Mouse (Mus musculus): Measurements from ENCODE around the gene March6. TPM values are rescaled to one million over a fixed set of nuclear protein-coding genes. Genes with fewer than 3 reads are reported as not detected.
A peak's percentile ranks its signal among the peaks of the same experiment; 100 is the strongest.

March6 gene
- polyA plus RNA-seq, 1 experiment from 2014 or later = 99.8 TPM

GRCm38 (mm10) chr15:31454861-31455295, 76.0 kb downstream of the March6 start:
- H3K36me3 ChIP-seq (ENCODE audit: control insufficient read depth, insufficient read depth, low read length) = peaks cover 16% of the 10 kb centered on the region; the same call in 1 of the 2 replicates
- no peak for ATAC-seq
- peaks cover 9% of the 10 kb centered on the region for H3K4me1 ChIP-seq (ENCODE audit: control insufficient read depth, insufficient read depth, low read length)
- no peak overlapping the region for H3K9ac ChIP-seq (ENCODE audit: low read depth, low read length)
- H3K4me2 ChIP-seq (ENCODE audit: low read length) = no peak overlapping the region
- no peaks in the 10 kb centered on the region for H3K9me3 ChIP-seq (replicated peaks; ENCODE audit: control insufficient read depth, low read length, poor library complexity, severe bottlenecking)
- H3K27ac ChIP-seq (ENCODE audit: low read length) = no peak overlapping the region
- WGBS = 81% methylated on average over 7 of the region's 7 CpGs
- no peaks in the 10 kb centered on the region for H3K27me3 ChIP-seq (ENCODE audit: control insufficient read depth, insufficient read depth, low read depth, low read length)
- H3K4me3 ChIP-seq (ENCODE audit: low read depth, low read length) = no peak overlapping the region

GRCm38 (mm10) chr15:31454096-31454860, 76.6 kb downstream of the March6 start:
- H3K4me3 ChIP-seq (ENCODE audit: low read depth, low read length) = peak overlapping the region; percentile 71

GRCm38 (mm10) chr15:31453098-31453916, 77.5 kb downstream of the March6 start, which contains the start of gene Ropn1l:
Gene Ropn1l (minus strand): TSS chr15:31453737.
- peak within 1 kb of the TSS; percentile 84 for H3K9ac ChIP-seq (ENCODE audit: low read depth, low read length)
- H3K9me3 ChIP-seq (replicated peaks; ENCODE audit: control insufficient read depth, low read length, poor library complexity, severe bottlenecking) = no peaks in the 10 kb centered on the region
- H3K4me2 ChIP-seq (ENCODE audit: low read length) = peak within 1 kb of the TSS; percentile 77
- H3K36me3 ChIP-seq (ENCODE audit: control insufficient read depth, insufficient read depth, low read length) = peaks cover 6% of the 10 kb centered on the region; the same call in 1 of the 2 replicates
- under 1% methylated on average over 56 of the region's 57 CpGs for WGBS
- H3K4me3 ChIP-seq (ENCODE audit: low read depth, low read length) = peak within 1 kb of the TSS; percentile 71
- peak; percentile 94 for ATAC-seq
- peaks cover 9% of the 10 kb centered on the region for H3K4me1 ChIP-seq (ENCODE audit: control insufficient read depth, insufficient read depth, low read length)
- H3K27me3 ChIP-seq (ENCODE audit: control insufficient read depth, insufficient read depth, low read depth, low read length) = no peaks in the 10 kb centered on the region
- H3K27ac ChIP-seq (ENCODE audit: low read length) = peak within 1 kb of the TSS; percentile 86

More at GRCm38 (mm10) chr15:31454096-31454860, 76.6 kb downstream of the March6 start:
- Histone ChIP-seq H3K4me2 (ENCODE audit: low read length) (peak overlapping the region; percentile 77), H3K27ac (ENCODE audit: low read length) (peak overlapping the region; percentile 86; the same call in 1 of the 2 replicates), H3K27me3 (ENCODE audit: control insufficient read depth, insufficient read depth, low read depth, low read length) (no peaks in the 10 kb centered on the region), H3K9me3 (replicated peaks; ENCODE audit: control insufficient read depth, low read length, poor library complexity, severe bottlenecking) (no peaks in the 10 kb centered on the region), H3K36me3 (ENCODE audit: control insufficient read depth, insufficient read depth, low read length) (peaks cover 11% of the 10 kb centered on the region; the same call in 1 of the 2 replicates), H3K9ac (ENCODE audit: low read depth, low read length) (no peak overlapping the region), H3K4me1 (ENCODE audit: control insufficient read depth, insufficient read depth, low read length) (peaks cover 9% of the 10 kb centered on the region)
- ATAC-seq = no peak
- 57% methylated on average over 10 of the region's 10 CpGs for WGBS

GRCm38 (mm10) chr15:31452336-31453097, 78.3 kb downstream of the March6 start:
- Histone ChIP-seq H3K27me3 (ENCODE audit: control insufficient read depth, insufficient read depth, low read depth, low read length) (no peaks in the 10 kb centered on the region), H3K4me3 (ENCODE audit: low read depth, low read length) (peak overlapping the region; percentile 71), H3K4me2 (ENCODE audit: low read length) (peak overlapping the region; percentile 77), H3K4me1 (ENCODE audit: control insufficient read depth, insufficient read depth, low read length) (peaks cover 9% of the 10 kb centered on the region), H3K36me3 (ENCODE audit: control insufficient read depth, insufficient read depth, low read length) (0 out of 2 replicates have a peak, but pooled peaks cover 2% of the 10 kb centered on the region), H3K9ac (ENCODE audit: low read depth, low read length) (peak overlapping the region; percentile 84; the same call in 1 of the 2 replicates), H3K9me3 (replicated peaks; ENCODE audit: control insufficient read depth, low read length, poor library complexity, severe bottlenecking) (no peaks in the 10 kb centered on the region), H3K27ac (ENCODE audit: low read length) (no peak overlapping the region; the same call in 1 of the 2 replicates)
- 51% methylated on average over 18 of the region's 18 CpGs for WGBS
- no peak for ATAC-seq

- H3K4me2 ChIP-seq (ENCODE audit: low read length) = no peak overlapping the region
- no peaks in the 10 kb centered on the region for H3K9me3 ChIP-seq (replicated peaks; ENCODE audit: control insufficient read depth, low read length, poor library complexity, severe bottlenecking)
- WGBS = 18% methylated on average over 2 of the region's 2 CpGs
- no peaks in the 10 kb centered on the region for H3K36me3 ChIP-seq (ENCODE audit: control insufficient read depth, insufficient read depth, low read length)
- peaks cover 12% of the 10 kb centered on the region for H3K4me1 ChIP-seq (ENCODE audit: control insufficient read depth, insufficient read depth, low read length)
- no peak overlapping the region for H3K27ac ChIP-seq (ENCODE audit: low read length)
- H3K27me3 ChIP-seq (ENCODE audit: control insufficient read depth, insufficient read depth, low read depth, low read length) = no peaks in the 10 kb centered on the region
- ATAC-seq = no peak
- H3K4me3 ChIP-seq (ENCODE audit: low read depth, low read length) = no peak overlapping the region
- H3K9ac ChIP-seq (ENCODE audit: low read depth, low read length) = no peak overlapping the region
Measured at GRCm38 (mm10) chr15:31449772-31450171, 81.1 kb downstream of the March6 start.

- Histone ChIP-seq H3K9ac (ENCODE audit: low read depth, low read length) (no peak overlapping the region), H3K27ac (ENCODE audit: low read length) (no peak overlapping the region), H3K36me3 (ENCODE audit: control insufficient read depth, insufficient read depth, low read length) (no peaks in the 10 kb centered on the region), H3K9me3 (replicated peaks; ENCODE audit: control insufficient read depth, low read length, poor library complexity, severe bottlenecking) (no peaks in the 10 kb centered on the region), H3K4me1 (ENCODE audit: control insufficient read depth, insufficient read depth, low read length) (peaks cover 3% of the 10 kb centered on the region; the same call in 1 of the 2 replicates), H3K4me2 (ENCODE audit: low read length) (peak overlapping the region; percentile 40), H3K27me3 (ENCODE audit: control insufficient read depth, insufficient read depth, low read depth, low read length) (no peaks in the 10 kb centered on the region), H3K4me3 (ENCODE audit: low read depth, low read length) (no peak overlapping the region)
- peak; percentile 75 for ATAC-seq
- WGBS = 38% methylated on average over 7 of the region's 7 CpGs
Measured at GRCm38 (mm10) chr15:31447121-31447520, 83.7 kb downstream of the March6 start.

GRCm38 (mm10) chr15:31442698-31443097, 88.2 kb downstream of the March6 start:
- H3K4me2 ChIP-seq (ENCODE audit: low read length) = no peak overlapping the region
- H3K9me3 ChIP-seq (replicated peaks; ENCODE audit: control insufficient read depth, low read length, poor library complexity, severe bottlenecking) = no peaks in the 10 kb centered on the region
- no peak overlapping the region for H3K4me3 ChIP-seq (ENCODE audit: low read depth, low read length)
- H3K4me1 ChIP-seq (ENCODE audit: control insufficient read depth, insufficient read depth, low read length) = peaks cover 3% of the 10 kb centered on the region; the same call in 1 of the 2 replicates
- no peaks in the 10 kb centered on the region for H3K36me3 ChIP-seq (ENCODE audit: control insufficient read depth, insufficient read depth, low read length)
- no peak overlapping the region for H3K27ac ChIP-seq (ENCODE audit: low read length)
- WGBS = 89% methylated on average over 4 of the region's 4 CpGs
- no peak for ATAC-seq
- H3K27me3 ChIP-seq (ENCODE audit: control insufficient read depth, insufficient read depth, low read depth, low read length) = no peaks in the 10 kb centered on the region
- no peak overlapping the region for H3K9ac ChIP-seq (ENCODE audit: low read depth, low read length)

- 76% methylated on average over 6 of the region's 6 CpGs for WGBS
- no peak for ATAC-seq
- H3K4me3 ChIP-seq (ENCODE audit: low read depth, low read length) = no peak overlapping the region
Measured at GRCm38 (mm10) chr15:31441996-31442395, 88.9 kb downstream of the March6 start.

More at GRCm38 (mm10) chr15:31441996-31442395, 88.9 kb downstream of the March6 start:
- H3K9ac ChIP-seq (ENCODE audit: low read depth, low read length) = no peak overlapping the region
- no peak overlapping the region for H3K27ac ChIP-seq (ENCODE audit: low read length)
- H3K36me3 ChIP-seq (ENCODE audit: control insufficient read depth, insufficient read depth, low read length) = no peaks in the 10 kb centered on the region
- no peaks in the 10 kb centered on the region for H3K9me3 ChIP-seq (replicated peaks; ENCODE audit: control insufficient read depth, low read length, poor library complexity, severe bottlenecking)
- no peak overlapping the region for H3K4me2 ChIP-seq (ENCODE audit: low read length)
- H3K27me3 ChIP-seq (ENCODE audit: control insufficient read depth, insufficient read depth, low read depth, low read length) = no peaks in the 10 kb centered on the region
- peaks cover 1% of the 10 kb centered on the region; the same call in 1 of the 2 replicates for H3K4me1 ChIP-seq (ENCODE audit: control insufficient read depth, insufficient read depth, low read length)
